Mouse (Mus musculus): ENCODE results near the gene Hnrnpa3. TPM values are rescaled to one million over a fixed set of nuclear protein-coding genes. Genes with fewer than 3 reads are reported as not detected.
"Not testable (repeated sequence)": the region's sequence is repeated elsewhere in the genome, so short reads cannot be mapped to it uniquely, and the experiment has no call there.

Hnrnpa3 gene
- total RNA-seq, 1 experiment from 2014 or later, result 447 TPM

DNA sequence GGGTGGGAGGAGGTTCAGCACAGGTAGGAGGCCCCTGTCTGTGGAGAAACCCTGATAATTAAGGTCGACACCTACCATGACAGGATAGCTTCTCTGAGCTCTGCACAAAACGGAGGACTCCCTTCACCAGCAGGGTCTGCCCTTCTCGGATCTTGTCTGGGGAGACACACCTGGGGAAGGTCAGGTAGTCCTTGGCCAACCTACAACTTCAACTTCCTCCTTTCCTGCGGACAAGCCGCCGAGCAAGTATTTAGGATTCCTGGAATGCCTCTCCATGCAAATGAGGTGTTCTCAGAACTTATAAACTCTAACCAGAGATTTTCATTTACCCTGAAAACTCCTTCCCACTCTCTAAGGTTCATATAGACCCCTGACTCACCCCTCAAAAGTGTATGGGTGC lies 25.7 kb upstream of the Hnrnpa3 start:
- no peak for ATAC-seq (replicated peaks in 1 of 2; ENCODE audit: insufficient read depth in 1 of 2, low FRiP score in 2 of 2, low TSS enrichment in 1 of 2, low read depth in 1 of 2, poor library complexity in 2 of 2, severe bottlenecking in 2 of 2)

DNA sequence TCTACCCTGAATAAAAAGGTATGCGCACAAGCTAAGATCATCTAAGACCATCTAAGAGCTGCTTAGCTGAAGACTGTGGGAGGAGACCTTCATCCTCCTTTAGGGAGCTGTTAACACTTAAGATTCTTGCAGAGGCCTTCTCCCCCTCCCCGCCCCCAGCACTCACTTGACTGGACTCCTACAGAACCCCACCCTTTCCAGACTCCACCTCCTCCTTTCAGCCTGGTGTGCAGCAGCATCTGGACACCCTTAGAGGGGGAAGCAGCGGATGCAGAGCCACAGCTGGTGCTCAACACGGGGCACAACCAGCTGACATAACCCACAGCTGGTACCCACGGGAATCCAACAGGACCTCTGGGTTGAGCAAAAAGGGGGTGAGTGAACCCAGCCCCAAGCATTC lies 25.3 kb upstream of the Hnrnpa3 start:
- ATAC-seq (replicated peaks in 1 of 2; ENCODE audit: insufficient read depth in 1 of 2, low FRiP score in 2 of 2, low TSS enrichment in 1 of 2, low read depth in 1 of 2, poor library complexity in 2 of 2, severe bottlenecking in 2 of 2), result 0 out of 4 replicates have a peak, but pooled peaks of 1 of the 2 experiments have one; percentile 25

DNA sequence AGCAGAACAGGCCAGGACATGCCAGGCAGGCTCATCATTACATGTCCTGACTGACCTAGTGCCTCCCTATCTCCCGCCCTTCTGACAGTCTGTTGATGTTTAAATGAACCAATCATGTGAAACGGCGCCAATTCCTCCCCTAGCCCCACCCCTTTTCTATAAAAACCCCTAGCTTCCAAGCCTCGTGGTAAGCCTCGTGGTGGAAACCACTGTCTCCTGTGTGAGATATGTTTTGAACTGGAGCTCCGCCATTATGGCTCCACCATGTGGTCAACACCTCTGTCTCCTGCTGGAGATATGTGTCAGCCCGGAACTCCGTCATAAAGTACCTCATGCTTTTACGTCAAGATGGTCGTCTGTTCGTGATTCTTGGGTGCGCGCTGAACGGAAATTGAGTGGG lies 24.6 kb upstream of the Hnrnpa3 start:
- not testable (repeated sequence) for ATAC-seq (replicated peaks in 1 of 2; ENCODE audit: insufficient read depth in 1 of 2, low FRiP score in 2 of 2, low TSS enrichment in 1 of 2, low read depth in 1 of 2, poor library complexity in 2 of 2, severe bottlenecking in 2 of 2)

DNA sequence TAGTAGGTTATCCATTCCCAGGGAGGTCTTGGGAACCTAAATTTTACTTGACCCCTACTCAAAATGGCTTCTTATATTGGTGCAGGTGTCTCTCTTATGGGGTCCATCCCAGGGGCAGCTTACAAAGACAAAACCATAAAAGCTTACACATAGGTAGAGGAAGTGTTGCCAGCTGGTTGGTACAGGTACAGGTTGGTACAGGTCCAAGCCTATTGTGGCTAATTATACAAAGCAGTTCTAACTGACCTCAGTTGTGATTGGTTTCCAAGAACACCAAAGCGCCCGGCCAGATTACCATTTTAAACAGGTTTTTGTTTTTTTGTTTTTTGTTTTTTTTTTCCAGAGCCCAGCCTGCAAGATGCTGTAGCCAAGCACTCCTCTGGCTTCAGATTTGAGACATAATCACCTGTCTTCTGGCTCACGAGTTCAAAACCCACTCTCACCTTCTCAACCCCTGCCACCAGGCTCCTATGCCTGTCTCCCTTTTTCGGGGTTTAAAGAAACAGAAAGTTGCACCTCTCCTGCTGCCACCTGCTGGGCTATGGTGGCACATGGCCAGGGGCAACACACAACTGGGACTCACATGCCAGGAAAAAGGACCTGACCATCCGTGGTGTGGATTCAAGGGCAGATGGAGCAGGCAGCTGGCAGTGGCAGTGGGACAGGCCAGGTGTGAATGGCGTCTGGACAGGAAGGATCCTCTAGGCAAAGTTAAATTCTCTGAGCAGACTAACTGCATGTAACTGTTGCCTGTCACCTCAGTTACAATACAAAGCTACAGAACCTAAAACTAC lies 22.6 kb upstream of the Hnrnpa3 start:
- ATAC-seq (replicated peaks in 1 of 2; ENCODE audit: insufficient read depth in 1 of 2, low FRiP score in 2 of 2, low TSS enrichment in 1 of 2, low read depth in 1 of 2, poor library complexity in 2 of 2, severe bottlenecking in 2 of 2), result peak; percentile 65 to 69; a peak in 3 of 4 replicates

DNA sequence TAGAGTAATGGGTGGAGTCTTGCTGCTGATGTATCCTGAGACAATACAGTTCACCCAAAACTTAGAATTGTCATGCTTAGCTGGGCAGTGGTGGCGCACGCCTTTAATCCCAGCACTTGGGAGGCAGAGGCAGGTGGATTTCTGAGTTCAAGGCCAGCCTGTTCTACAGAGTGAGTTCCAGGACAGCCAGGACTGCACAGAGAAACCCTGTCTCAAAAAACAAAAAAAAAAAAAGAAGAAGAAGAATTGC lies 22.1 kb upstream of the Hnrnpa3 start:
- ATAC-seq (replicated peaks in 1 of 2; ENCODE audit: insufficient read depth in 1 of 2, low FRiP score in 2 of 2, low TSS enrichment in 1 of 2, low read depth in 1 of 2, poor library complexity in 2 of 2, severe bottlenecking in 2 of 2), result not testable (repeated sequence)

DNA sequence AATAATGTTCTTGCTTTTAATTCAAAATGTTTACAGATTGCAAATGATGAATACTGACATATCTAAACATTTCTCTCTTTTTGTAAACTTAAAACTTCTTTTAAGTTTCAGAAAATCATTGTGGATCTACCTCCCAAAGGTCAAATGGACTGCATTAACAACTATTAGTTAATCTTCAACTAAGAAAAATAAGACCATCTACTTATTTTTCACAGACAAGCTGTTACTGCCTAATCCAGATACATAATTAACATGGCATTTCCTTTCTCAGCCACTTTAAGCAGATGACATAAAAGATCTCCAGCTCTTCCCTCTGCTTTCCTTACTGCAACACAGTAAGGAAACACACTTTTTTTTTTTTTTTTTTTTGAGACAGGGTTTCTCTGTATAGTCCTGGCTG lies 21.7 kb upstream of the Hnrnpa3 start:
- ATAC-seq (replicated peaks in 1 of 2; ENCODE audit: insufficient read depth in 1 of 2, low FRiP score in 2 of 2, low TSS enrichment in 1 of 2, low read depth in 1 of 2, poor library complexity in 2 of 2, severe bottlenecking in 2 of 2), result no peak

DNA sequence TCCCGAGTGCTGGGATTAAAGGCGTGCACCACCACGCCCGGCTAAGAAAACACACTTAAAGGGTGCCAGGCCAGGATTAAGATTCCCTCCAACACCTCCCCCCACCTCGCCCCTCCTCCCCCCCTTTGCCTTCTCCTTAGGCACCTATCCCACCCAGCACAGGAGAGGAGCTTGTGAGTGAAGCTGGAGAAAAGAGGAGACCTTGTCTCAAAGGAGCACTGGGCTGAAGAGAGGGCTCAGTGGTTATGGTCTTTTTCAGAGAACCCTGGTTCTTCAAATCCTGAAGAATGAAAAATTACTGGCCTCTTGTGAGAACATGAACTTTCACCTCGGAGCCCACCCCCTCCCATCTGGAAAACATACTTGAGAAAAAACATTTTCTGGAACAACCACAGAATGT lies 21.2 kb upstream of the Hnrnpa3 start:
- not testable (repeated sequence) for ATAC-seq (replicated peaks in 1 of 2; ENCODE audit: insufficient read depth in 1 of 2, low FRiP score in 2 of 2, low TSS enrichment in 1 of 2, low read depth in 1 of 2, poor library complexity in 2 of 2, severe bottlenecking in 2 of 2)

DNA sequence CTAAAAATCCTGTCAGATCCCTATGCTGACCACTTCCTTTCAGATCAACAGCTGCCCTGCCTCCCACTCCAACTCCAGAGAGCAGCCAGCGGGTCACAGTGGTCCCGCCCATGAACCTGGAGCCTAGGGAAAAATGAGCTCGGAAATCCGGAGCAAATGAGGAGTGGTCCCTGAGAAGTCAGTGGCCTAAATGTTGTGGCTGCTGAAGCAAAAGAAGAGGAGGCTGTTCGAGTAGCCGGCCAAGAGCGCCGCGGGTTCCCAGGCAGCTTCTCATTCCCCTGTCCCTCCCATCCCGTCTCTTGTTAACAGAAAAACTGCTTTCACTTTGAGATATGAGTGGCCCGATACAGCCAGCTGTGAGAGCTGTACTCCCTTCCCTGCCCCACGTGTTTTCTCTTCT lies 19.5 kb upstream of the Hnrnpa3 start:
- not testable (repeated sequence) for ATAC-seq (replicated peaks in 1 of 2; ENCODE audit: insufficient read depth in 1 of 2, low FRiP score in 2 of 2, low TSS enrichment in 1 of 2, low read depth in 1 of 2, poor library complexity in 2 of 2, severe bottlenecking in 2 of 2)

DNA sequence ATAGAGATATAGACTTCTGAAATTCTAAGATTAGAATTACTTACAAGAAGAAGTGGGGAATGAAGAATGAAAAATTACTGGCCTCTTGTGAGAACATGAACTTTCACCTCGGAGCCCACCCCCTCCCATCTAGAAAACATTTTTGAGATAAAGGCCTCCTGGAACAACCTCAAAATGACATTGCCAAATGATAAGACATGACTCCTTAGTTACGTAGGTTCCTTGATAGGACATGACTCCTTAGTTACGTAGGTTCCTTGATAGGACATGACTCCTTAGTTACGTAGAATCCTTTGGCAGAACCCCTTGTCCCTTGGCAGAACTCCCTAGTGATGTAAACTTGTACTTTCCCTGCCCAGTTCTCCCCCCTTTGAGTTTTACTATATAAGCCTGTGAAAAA lies 16.7 kb upstream of the Hnrnpa3 start:
- ATAC-seq (replicated peaks in 1 of 2; ENCODE audit: insufficient read depth in 1 of 2, low FRiP score in 2 of 2, low TSS enrichment in 1 of 2, low read depth in 1 of 2, poor library complexity in 2 of 2, severe bottlenecking in 2 of 2), result not testable (repeated sequence)

DNA sequence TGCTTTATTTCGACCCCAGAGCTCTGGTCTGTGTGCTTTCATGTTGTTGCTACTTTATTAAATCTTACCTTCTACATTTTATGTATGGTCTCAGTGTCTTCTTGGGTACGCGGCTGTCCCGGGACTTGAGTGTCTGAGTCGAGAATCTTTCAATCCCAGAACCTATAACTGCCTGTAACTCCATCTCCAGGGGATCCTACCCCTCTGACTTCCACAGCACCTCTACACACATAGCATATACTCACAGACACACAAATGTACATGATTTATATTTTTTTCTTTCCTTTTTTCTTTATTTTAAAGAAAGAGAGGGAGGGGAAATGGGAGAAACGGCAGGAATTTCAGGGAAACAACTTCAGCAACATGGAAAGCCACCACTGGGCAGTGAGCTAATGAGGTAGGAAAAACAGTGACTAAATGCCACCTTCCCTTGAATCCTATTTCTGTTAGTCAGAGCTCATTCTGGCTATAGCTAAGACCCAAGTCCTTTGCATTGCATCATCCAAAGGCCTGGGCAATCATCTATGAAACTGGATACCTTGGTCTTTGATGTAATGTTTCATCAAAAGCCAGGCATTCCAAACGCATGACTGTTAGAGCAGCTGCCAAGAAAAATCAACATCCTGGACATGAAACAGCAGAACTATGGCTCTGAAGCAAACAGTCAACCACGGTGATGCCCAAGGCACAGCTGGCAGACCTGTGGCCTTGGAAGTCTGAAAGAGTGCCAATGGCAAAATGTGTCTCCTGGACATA lies 16.1 kb upstream of the Hnrnpa3 start:
- peak in 1 of 2 experiments; percentile 21; a peak in 1 of 4 replicates for ATAC-seq (replicated peaks in 1 of 2; ENCODE audit: insufficient read depth in 1 of 2, low FRiP score in 2 of 2, low TSS enrichment in 1 of 2, low read depth in 1 of 2, poor library complexity in 2 of 2, severe bottlenecking in 2 of 2)

DNA sequence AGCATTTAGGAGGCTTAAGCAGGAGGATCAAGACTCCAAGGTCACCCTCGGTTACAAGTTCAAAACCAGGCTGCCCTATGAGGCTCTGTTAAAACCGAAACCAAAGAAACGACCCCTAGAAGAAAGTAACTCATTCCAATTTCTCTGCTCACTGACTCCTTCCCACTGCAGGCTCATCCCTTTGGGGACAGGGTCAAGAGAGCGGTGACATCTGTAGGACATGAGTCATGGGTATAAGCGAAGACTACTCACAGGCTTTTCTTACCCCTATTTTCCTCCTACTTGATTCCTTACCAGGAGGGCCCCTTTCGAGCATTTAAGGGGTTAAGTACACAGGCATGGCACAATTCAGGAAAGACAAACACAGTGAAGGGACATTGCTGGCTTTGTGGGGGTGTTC lies 15.1 kb upstream of the Hnrnpa3 start:
- ATAC-seq (replicated peaks in 1 of 2; ENCODE audit: insufficient read depth in 1 of 2, low FRiP score in 2 of 2, low TSS enrichment in 1 of 2, low read depth in 1 of 2, poor library complexity in 2 of 2, severe bottlenecking in 2 of 2), result no peak; a peak in 1 of 4 replicates

DNA sequence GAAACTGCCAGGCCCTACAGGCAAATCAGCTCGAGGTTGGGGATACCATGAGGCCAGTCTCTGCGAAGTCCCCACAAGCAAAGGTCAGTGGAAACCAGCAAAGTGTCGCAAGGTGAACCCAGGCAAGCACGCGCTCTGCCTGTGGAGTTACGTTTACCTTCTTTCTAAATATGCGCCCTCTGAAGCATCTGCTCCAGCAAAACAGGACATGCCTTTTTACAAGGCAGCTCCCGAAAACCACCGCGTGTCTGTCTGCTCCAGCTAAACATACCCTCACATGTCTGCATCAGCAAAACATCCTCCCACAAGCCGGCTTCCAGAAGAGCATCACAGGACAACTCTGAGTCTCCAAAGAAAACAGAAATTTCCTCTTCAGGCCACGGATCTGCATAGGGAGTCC lies 13.8 kb upstream of the Hnrnpa3 start:
- ATAC-seq (replicated peaks in 1 of 2; ENCODE audit: insufficient read depth in 1 of 2, low FRiP score in 2 of 2, low TSS enrichment in 1 of 2, low read depth in 1 of 2, poor library complexity in 2 of 2, severe bottlenecking in 2 of 2), result no peak

DNA sequence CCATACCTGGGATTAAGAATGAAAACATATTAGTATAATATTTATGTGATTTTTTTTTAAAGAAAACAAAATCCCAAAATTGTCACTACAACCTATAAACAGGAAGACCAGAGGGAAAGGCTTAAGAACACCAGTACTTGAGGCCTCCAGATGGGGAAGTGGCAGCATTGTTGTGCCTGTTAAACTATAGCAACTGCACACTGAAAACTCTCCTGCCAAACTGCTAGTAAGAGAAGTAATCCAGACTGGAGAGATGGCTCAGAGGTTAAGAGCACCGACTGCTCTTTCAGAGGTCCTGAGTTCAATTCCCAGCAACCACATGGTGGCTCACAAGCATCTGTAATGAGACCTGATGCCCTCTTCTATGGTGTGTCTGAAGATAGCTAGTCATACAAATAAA lies 8.6 kb upstream of the Hnrnpa3 start:
- no peak for ATAC-seq (replicated peaks in 1 of 2; ENCODE audit: insufficient read depth in 1 of 2, low FRiP score in 2 of 2, low TSS enrichment in 1 of 2, low read depth in 1 of 2, poor library complexity in 2 of 2, severe bottlenecking in 2 of 2)

DNA sequence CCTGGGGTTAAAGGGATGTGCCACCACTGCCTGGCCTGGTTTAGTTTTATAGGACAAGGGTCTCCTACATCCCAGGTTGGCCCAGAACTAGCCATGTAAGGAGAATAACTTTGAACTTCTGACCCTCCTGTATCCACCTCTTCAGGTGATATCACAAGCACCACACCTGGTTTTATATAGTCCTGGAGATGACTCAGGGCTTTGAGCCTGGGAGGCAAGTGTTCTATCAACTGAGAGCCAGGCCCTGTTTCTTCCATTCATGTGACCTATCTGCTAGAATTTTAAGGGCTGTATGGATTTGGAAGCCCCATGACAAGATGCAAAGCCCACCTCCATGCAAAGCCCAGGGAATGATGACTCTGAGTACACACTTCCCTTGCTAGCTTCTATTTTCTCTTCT lies 5.9 kb upstream of the Hnrnpa3 start:
- no peak for ATAC-seq (replicated peaks in 1 of 2; ENCODE audit: insufficient read depth in 1 of 2, low FRiP score in 2 of 2, low TSS enrichment in 1 of 2, low read depth in 1 of 2, poor library complexity in 2 of 2, severe bottlenecking in 2 of 2)

DNA sequence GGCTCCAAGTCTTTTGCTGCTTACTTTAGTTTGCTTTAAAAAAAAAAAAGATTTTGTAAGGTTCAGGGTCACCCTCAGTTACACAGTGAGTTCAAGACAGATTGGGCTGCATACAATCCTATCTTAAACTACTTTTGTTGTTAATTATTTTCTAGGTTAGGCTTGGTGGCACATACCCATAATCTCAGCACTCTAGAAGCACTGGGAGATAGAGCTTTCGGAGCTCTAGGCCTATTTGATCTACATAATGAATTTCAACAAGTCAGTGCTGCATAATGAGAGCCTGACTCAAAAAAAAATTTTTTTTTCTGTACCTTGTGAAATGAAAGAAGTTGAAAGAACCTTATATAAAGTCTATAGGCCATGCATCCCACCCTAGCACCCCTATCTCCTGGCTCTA lies 4.4 kb upstream of the Hnrnpa3 start:
- ATAC-seq (replicated peaks in 1 of 2; ENCODE audit: insufficient read depth in 1 of 2, low FRiP score in 2 of 2, low TSS enrichment in 1 of 2, low read depth in 1 of 2, poor library complexity in 2 of 2, severe bottlenecking in 2 of 2), result no peak

DNA sequence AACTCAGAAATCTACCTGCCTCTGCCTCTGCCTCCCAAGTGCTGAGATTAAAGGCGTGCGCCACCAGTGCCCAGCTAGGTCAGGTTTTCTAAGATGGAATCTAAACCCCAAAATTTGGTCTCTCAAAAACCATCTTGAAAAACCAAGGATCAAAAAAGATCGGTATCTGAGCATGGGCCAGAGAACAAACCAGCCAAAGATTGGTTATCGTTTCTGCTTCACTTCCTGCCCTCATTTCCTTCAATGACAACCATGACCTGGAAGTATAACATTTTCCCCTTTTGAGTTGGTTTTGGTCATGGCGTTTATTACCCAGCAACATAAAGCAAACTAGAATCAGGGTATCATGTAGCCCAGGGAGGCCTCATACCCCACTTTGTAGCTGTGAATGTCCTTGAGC lies 2.1 kb upstream of the Hnrnpa3 start:
- ATAC-seq (replicated peaks in 1 of 2; ENCODE audit: insufficient read depth in 1 of 2, low FRiP score in 2 of 2, low TSS enrichment in 1 of 2, low read depth in 1 of 2, poor library complexity in 2 of 2, severe bottlenecking in 2 of 2), result no peak

DNA sequence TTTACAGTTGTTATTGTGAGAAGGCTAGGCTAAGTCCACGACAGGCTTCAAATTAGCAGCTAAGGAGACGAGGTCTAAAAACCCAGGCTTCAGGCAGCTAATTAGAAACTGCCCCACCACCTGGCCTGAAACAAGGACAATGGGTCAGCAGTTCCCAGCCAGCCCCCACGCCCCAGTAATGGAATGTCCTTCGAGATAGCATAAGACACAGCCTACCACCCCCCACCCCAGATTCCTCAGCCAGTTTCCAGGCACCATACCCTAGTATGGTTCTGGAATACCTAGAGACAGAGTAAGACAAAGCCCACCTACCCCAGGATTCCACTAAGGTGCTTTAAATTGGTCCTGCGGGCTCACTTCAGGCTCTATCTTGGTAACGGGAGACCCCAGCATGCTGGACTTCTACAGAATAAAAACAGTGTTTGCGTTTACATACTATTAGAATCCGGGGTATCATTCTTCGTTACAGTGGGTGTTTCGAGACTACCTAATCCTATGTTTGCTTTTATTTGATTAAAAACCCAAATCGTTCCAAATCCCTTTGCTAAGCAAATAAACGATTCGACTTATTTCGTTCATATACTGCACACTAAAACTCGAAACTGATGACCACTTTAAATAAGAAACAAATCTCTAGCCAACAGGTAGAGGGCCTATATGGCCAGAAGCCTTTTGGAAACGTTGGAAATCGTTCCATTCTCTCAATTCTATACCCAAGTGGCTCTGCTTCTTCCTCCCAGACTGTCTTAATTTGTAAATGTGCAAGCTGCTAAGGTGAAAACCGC lies 962 bp upstream of the Hnrnpa3 start:
- no peak for ATAC-seq (replicated peaks in 1 of 2; ENCODE audit: insufficient read depth in 1 of 2, low FRiP score in 2 of 2, low TSS enrichment in 1 of 2, low read depth in 1 of 2, poor library complexity in 2 of 2, severe bottlenecking in 2 of 2)

DNA sequence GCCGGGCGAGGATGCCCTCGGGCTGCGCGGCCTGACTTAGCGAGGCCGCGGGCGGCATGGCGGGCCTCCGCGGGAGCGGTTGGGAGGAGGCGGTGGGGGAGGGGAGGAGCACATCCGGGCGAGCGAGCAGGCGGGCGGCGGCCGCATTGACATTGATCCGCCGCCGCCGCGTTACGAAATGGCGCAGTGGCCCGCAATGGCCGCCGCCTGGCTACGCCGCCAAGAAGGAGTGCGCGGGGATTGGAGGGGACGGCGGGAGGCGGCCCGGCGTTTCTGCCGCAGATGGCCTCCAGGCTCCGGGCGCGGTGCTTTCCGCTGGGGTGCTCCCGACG lies 534 bp downstream of the Hnrnpa3 start:
- ATAC-seq (replicated peaks in 1 of 2; ENCODE audit: insufficient read depth in 1 of 2, low FRiP score in 2 of 2, low TSS enrichment in 1 of 2, low read depth in 1 of 2, poor library complexity in 2 of 2, severe bottlenecking in 2 of 2), result peak; percentile 50 to 70

All from hematopoietic stem cell, adult 5-6 weeks (primary cell).